Mouse (Mus musculus): ENCODE data around the gene Sez6l. TPM values are rescaled to one million over a fixed set of nuclear protein-coding genes. Genes with fewer than 3 reads are reported as not detected.

Gene Sez6l
- total and polyA plus RNA-seq, 3 experiments, result 0.11 TPM; not detected in 2

DNA sequence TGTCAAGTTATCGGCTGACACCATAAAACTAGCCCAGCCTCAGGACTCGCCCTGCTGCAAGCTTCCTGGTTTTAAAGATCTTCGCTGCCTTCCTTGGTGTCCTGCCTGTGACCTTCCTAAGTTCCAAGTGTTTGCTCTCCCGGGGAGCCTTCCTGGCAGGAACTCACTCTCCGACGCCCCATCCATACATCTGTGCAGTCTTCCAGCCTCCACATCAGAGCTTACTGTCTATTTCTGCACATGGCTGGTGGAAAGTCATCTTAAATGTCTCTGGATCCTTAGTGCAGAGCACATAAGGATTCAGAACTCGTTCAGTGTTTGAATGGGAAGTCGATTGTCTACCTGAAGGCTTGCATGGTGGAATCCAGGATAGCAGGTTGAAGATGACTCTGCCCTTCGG, 59.5 kb downstream of the Sez6l start:
- no peak for TF ChIP-seq GATA2 (IDR thresholded peaks at IDR 0.05; ENCODE audit: borderline replicate concordance, low read depth, low read length)
- no peak for TF ChIP-seq POLR2AphosphoS5 (IDR thresholded peaks at IDR 0.05; ENCODE audit: insufficient replicate concordance, low read depth, low read length)
- no peak for TF ChIP-seq CTCF (IDR thresholded peaks at IDR 0.05; ENCODE audit: low read depth, low read length)
- no peak for TF ChIP-seq GATA1 (IDR thresholded peaks at IDR 0.05; ENCODE audit: borderline replicate concordance, low read length)
- TF ChIP-seq TAL1 (conservative IDR thresholded peaks at IDR 0.05; ENCODE audit: low read depth, low read length), result no peak
- Histone ChIP-seq H3K36me3 (replicated peaks) (no peaks in the 10 kb centered on the region), H3K27me3 (ENCODE audit: insufficient read depth, low read length) (no peaks in the 10 kb centered on the region), H3K4me3 (ENCODE audit: low read depth, low read length) (no peak overlapping the region), H3K4me1 (ENCODE audit: insufficient read depth, low read depth, low read length) (no peaks in the 10 kb centered on the region), H3K9me3 (replicated peaks) (peaks cover 87% of the 10 kb centered on the region)
- no peak for ATAC-seq (ENCODE audit: extremely low read depth, insufficient number of reproducible peaks, low FRiP score, poor library complexity, severe bottlenecking)
- no peak for DNase-seq (ENCODE audit: low spot score)

DNA sequence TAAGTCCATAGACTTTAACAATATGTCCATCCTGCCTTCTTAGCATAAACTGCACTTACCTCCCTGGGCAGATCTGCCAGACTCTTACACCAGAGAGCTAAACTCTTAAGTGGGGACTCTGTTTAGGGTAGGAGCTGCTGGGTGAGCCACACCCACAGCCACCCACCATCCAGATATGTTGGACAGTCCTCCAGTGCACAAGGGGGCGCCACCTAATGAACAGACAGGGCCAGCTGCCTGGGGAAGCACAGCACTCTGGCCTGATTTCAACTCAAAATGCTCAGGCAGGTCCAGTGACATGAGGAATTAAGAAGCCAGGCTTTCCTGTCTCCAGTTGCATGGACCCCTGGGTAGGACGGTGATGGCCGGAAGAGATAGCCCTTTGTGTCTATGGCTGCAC, 60.5 kb downstream of the Sez6l start:
- no peak for TF ChIP-seq GATA2 (IDR thresholded peaks at IDR 0.05; ENCODE audit: borderline replicate concordance, low read depth, low read length)
- no peak for TF ChIP-seq CTCF (IDR thresholded peaks at IDR 0.05; ENCODE audit: low read depth, low read length)
- TF ChIP-seq GATA1 (IDR thresholded peaks at IDR 0.05; ENCODE audit: borderline replicate concordance, low read length), result no peak
- TF ChIP-seq TAL1 (conservative IDR thresholded peaks at IDR 0.05; ENCODE audit: low read depth, low read length), result no peak
- no peak for TF ChIP-seq POLR2AphosphoS5 (IDR thresholded peaks at IDR 0.05; ENCODE audit: insufficient replicate concordance, low read depth, low read length)
- no peak overlapping the region for H3K4me3 ChIP-seq (ENCODE audit: low read depth, low read length)
- ATAC-seq (ENCODE audit: extremely low read depth, insufficient number of reproducible peaks, low FRiP score, poor library complexity, severe bottlenecking), result no peak

GRCm38 (mm10) chr5:112510351-112510750, 66.6 kb downstream of the Sez6l start:
- DNase-seq (ENCODE audit: low spot score), result no peak
- no peak for TF ChIP-seq GATA2 (IDR thresholded peaks at IDR 0.05; ENCODE audit: borderline replicate concordance, low read depth, low read length)
- no peaks in the 10 kb centered on the region for H3K4me1 ChIP-seq (ENCODE audit: insufficient read depth, low read depth, low read length)
- no peaks in the 10 kb centered on the region for H3K27me3 ChIP-seq (ENCODE audit: insufficient read depth, low read length)
- no peaks in the 10 kb centered on the region for H3K36me3 ChIP-seq (replicated peaks)
- ATAC-seq (ENCODE audit: extremely low read depth, insufficient number of reproducible peaks, low FRiP score, poor library complexity, severe bottlenecking), result no peak
- H3K9me3 ChIP-seq (replicated peaks), result peaks cover 78% of the 10 kb centered on the region
- no peak overlapping the region for H3K4me3 ChIP-seq (ENCODE audit: low read depth, low read length)

More for the DNA sequence above, 60.5 kb downstream of the Sez6l start:
- Histone ChIP-seq H3K9me3 (replicated peaks) (peaks cover 81% of the 10 kb centered on the region), H3K36me3 (replicated peaks) (no peaks in the 10 kb centered on the region), H3K4me1 (ENCODE audit: insufficient read depth, low read depth, low read length) (no peaks in the 10 kb centered on the region), H3K27me3 (ENCODE audit: insufficient read depth, low read length) (no peaks in the 10 kb centered on the region)
- no peak for DNase-seq (ENCODE audit: low spot score)

DNA sequence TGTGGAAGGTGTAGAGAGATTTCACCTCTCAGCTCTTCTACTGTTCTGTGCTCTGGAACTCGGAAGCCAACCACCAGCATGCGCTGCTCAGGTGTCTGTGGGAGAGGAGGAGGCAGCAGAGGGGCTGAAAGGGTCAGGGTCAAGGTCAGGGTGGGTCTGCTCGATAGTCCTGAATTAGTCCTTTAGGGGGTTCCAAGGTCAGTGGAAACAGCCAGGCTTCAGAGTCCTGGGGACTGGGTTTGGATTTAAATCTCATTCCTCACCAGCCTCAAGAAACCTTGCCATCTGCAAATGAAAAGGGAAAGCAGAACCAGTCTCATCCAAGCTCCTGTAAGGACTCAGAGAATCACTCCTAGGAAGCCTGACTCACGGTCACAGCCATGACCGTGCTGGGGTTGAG, 67.1 kb downstream of the Sez6l start:
- Histone ChIP-seq H3K4me1 (ENCODE audit: insufficient read depth, low read depth, low read length) (no peaks in the 10 kb centered on the region), H3K27me3 (ENCODE audit: insufficient read depth, low read length) (no peaks in the 10 kb centered on the region), H3K36me3 (replicated peaks) (no peaks in the 10 kb centered on the region), H3K4me3 (ENCODE audit: low read depth, low read length) (no peak overlapping the region), H3K9me3 (replicated peaks) (peaks cover 77% of the 10 kb centered on the region)
- DNase-seq (ENCODE audit: low spot score) (no peak), ATAC-seq (ENCODE audit: extremely low read depth, insufficient number of reproducible peaks, low FRiP score, poor library complexity, severe bottlenecking) (no peak)
- no peak for TF ChIP-seq GATA1 (IDR thresholded peaks at IDR 0.05; ENCODE audit: borderline replicate concordance, low read length)

GRCm38 (mm10) chr5:112505595-112505994, 71.4 kb downstream of the Sez6l start:
- ATAC-seq (ENCODE audit: extremely low read depth, insufficient number of reproducible peaks, low FRiP score, poor library complexity, severe bottlenecking) (no peak), DNase-seq (ENCODE audit: low spot score) (no peak)
- Histone ChIP-seq H3K36me3 (replicated peaks) (no peaks in the 10 kb centered on the region), H3K27me3 (ENCODE audit: insufficient read depth, low read length) (no peaks in the 10 kb centered on the region), H3K4me3 (ENCODE audit: low read depth, low read length) (no peak overlapping the region), H3K9me3 (replicated peaks) (peaks cover 94% of the 10 kb centered on the region), H3K4me1 (ENCODE audit: insufficient read depth, low read depth, low read length) (no peaks in the 10 kb centered on the region)
- TF ChIP-seq GATA2 (IDR thresholded peaks at IDR 0.05; ENCODE audit: borderline replicate concordance, low read depth, low read length), result no peak
- no peak for TF ChIP-seq GATA1 (IDR thresholded peaks at IDR 0.05; ENCODE audit: borderline replicate concordance, low read length)
- no peak for TF ChIP-seq TAL1 (conservative IDR thresholded peaks at IDR 0.05; ENCODE audit: low read depth, low read length)
- TF ChIP-seq CTCF (IDR thresholded peaks at IDR 0.05; ENCODE audit: low read depth, low read length), result no peak
- no peak for TF ChIP-seq POLR2AphosphoS5 (IDR thresholded peaks at IDR 0.05; ENCODE audit: insufficient replicate concordance, low read depth, low read length)

- no peaks in the 10 kb centered on the region for H3K4me1 ChIP-seq (ENCODE audit: insufficient read depth, low read depth, low read length)
- no peak for DNase-seq (ENCODE audit: low spot score)
- no peaks in the 10 kb centered on the region for H3K27me3 ChIP-seq (ENCODE audit: insufficient read depth, low read length)
- no peaks in the 10 kb centered on the region for H3K36me3 ChIP-seq (replicated peaks)
- no peak for ATAC-seq (ENCODE audit: extremely low read depth, insufficient number of reproducible peaks, low FRiP score, poor library complexity, severe bottlenecking)
- H3K4me3 ChIP-seq (ENCODE audit: low read depth, low read length), result no peak overlapping the region
- peaks cover 88% of the 10 kb centered on the region for H3K9me3 ChIP-seq (replicated peaks)
- TF ChIP-seq POLR2AphosphoS5 (IDR thresholded peaks at IDR 0.05; ENCODE audit: insufficient replicate concordance, low read depth, low read length) (no peak), GATA2 (IDR thresholded peaks at IDR 0.05; ENCODE audit: borderline replicate concordance, low read depth, low read length) (no peak), CTCF (IDR thresholded peaks at IDR 0.05; ENCODE audit: low read depth, low read length) (no peak)
These were observed 75.6 kb downstream of the Sez6l start for GRCm38 (mm10) chr5:112501384-112501783.

- ATAC-seq (ENCODE audit: extremely low read depth, insufficient number of reproducible peaks, low FRiP score, poor library complexity, severe bottlenecking) (no peak), DNase-seq (ENCODE audit: low spot score) (no peak)
- TF ChIP-seq POLR2AphosphoS5 (IDR thresholded peaks at IDR 0.05; ENCODE audit: insufficient replicate concordance, low read depth, low read length), result no peak
- no peak for TF ChIP-seq GATA1 (IDR thresholded peaks at IDR 0.05; ENCODE audit: borderline replicate concordance, low read length)
- no peak for TF ChIP-seq TAL1 (conservative IDR thresholded peaks at IDR 0.05; ENCODE audit: low read depth, low read length)
- no peak for TF ChIP-seq CTCF (IDR thresholded peaks at IDR 0.05; ENCODE audit: low read depth, low read length)
- TF ChIP-seq GATA2 (IDR thresholded peaks at IDR 0.05; ENCODE audit: borderline replicate concordance, low read depth, low read length), result no peak
- Histone ChIP-seq H3K4me3 (ENCODE audit: low read depth, low read length) (no peak overlapping the region), H3K4me1 (ENCODE audit: insufficient read depth, low read depth, low read length) (no peaks in the 10 kb centered on the region), H3K36me3 (replicated peaks) (no peaks in the 10 kb centered on the region), H3K9me3 (replicated peaks) (peaks cover 88% of the 10 kb centered on the region), H3K27me3 (ENCODE audit: insufficient read depth, low read length) (no peaks in the 10 kb centered on the region)
These were observed 76.9 kb downstream of the Sez6l start for GRCm38 (mm10) chr5:112499918-112500682.
